10 mouse cellular contexts compared by ENCODE assay signal in genomic region chr4:59445516-59445915, GRCm38 (mm10). TPM values are rescaled to one million over a fixed set of nuclear protein-coding genes. Genes with fewer than 3 reads are reported as not detected.
DNase-seq lines count a peak whose midpoint lies in the region; ATAC-seq lines count a peak whose summit lies in the region.
"Had no signal": no experiment of that assay in that cellular context is flagged by ENCODE, and none has a peak within 500 bp of the region (broad histone marks: within the 10 kb centered on the region; RNA-seq: fewer than 3 reads in every experiment).

No protein-coding gene starts in this region.

- H3K4me2 ChIP-seq in kidney, embryonic 15.5 days: no peak overlapping the region
- H3K4me2 ChIP-seq: embryonic facial prominence, embryonic 13.5 days; forebrain, embryonic 13.5 days had no signal

- H3K27me3 ChIP-seq in kidney, embryonic 15.5 days: no peaks in the 10 kb centered on the region
- H3K27me3 ChIP-seq: embryonic facial prominence, embryonic 13.5 days; forebrain, embryonic 13.5 days had no signal

- WGBS in kidney, embryonic 15.5 days: 57% methylated on average over 6 of the region's 6 CpGs

- H3K4me1 ChIP-seq in kidney, embryonic 15.5 days: peaks cover 16% of the 10 kb centered on the region
- H3K4me1 ChIP-seq: embryonic facial prominence, embryonic 13.5 days; forebrain, embryonic 13.5 days had no signal

- no peaks in the 10 kb centered on the region for H3K36me3 ChIP-seq in kidney, embryonic 15.5 days
- H3K36me3 ChIP-seq: embryonic facial prominence, embryonic 13.5 days had no signal

- ATAC-seq in kidney, embryonic 15.5 days (replicated peaks; ENCODE audit: low FRiP score): no peak
- ATAC-seq in common myeloid progenitor, adult 5-6 weeks (replicated peaks; ENCODE audit: low read depth, poor library complexity, severe bottlenecking): peak; percentile 59
- peak; percentile 61 for ATAC-seq in megakaryocyte, adult 5-6 weeks (ENCODE audit: poor library complexity, severe bottlenecking)
- ATAC-seq in activated CD4-positive, CD25-positive, alpha-beta regulatory T cell, adult 4 months: no peak
- ATAC-seq: forebrain, embryonic 13.5 days had no signal

- no peak overlapping the region for H3K9ac ChIP-seq in kidney, embryonic 15.5 days
- H3K9ac ChIP-seq: embryonic facial prominence, embryonic 13.5 days; forebrain, embryonic 13.5 days had no signal

- H3K9me3 ChIP-seq in kidney, embryonic 15.5 days (replicated peaks): 0 out of 2 replicates have a peak, but pooled peaks cover 6% of the 10 kb centered on the region
- H3K9me3 ChIP-seq: embryonic facial prominence, embryonic 13.5 days; forebrain, embryonic 13.5 days had no signal

- no peak overlapping the region for H3K27ac ChIP-seq in kidney, embryonic 15.5 days
- H3K27ac ChIP-seq: embryonic facial prominence, embryonic 13.5 days; forebrain, embryonic 13.5 days had no signal

- DNase-seq in kidney, postnatal 4 days: peak; percentile 31 to 33
- DNase-seq in thymus, postnatal 14 days: peak; percentile 56
- no peak for DNase-seq in cerebellum, postnatal 36 days
- no peak for DNase-seq in adrenal gland, postnatal 4 days (ENCODE audit: low spot score in 2 of 2)

- no peak overlapping the region for H3K4me3 ChIP-seq in kidney, embryonic 15.5 days (replicated peaks)
- H3K4me3 ChIP-seq: embryonic facial prominence, embryonic 13.5 days; forebrain, embryonic 13.5 days had no signal

RNA-seq across cellular contexts. Expression of gene Susd1, which starts 7.1 kb away (rescaled TPM):
- 10.1 and 10.2 TPM in 2 replicates for polyA plus RNA-seq in kidney, embryonic 15.5 days (2015; fragmentation: Nextera tagmentation; extraction: Ambion mirVana)
- 104 and 126 TPM in 2 replicates for total RNA-seq in common myeloid progenitor, adult 5-6 weeks (2017)
- 16.3 and 24.0 TPM in 2 replicates for total RNA-seq in megakaryocyte, adult 5-6 weeks (2015)
- total RNA-seq in megakaryocyte, adult 5-6 weeks (2017): 33.6 and 33.9 TPM in 2 replicates
- 10 to 100 TPM in 1 of 2 experiments, 1 to 10 TPM in 1; 9.7 to 10.8 TPM for total RNA-seq in adrenal gland, postnatal 4 days (2021)
- 1 to 10 TPM; 1.0 to 3.0 TPM for polyA plus RNA-seq in activated CD4-positive, CD25-positive, alpha-beta regulatory T cell, adult 4 months (2017; shearing (Covaris generic))

Comparison
In these comparisons a context has a peak if more than half of its experiments do, and no peak if none do; other contexts are left out.
1. DNase-seq: peak in kidney, postnatal 4 days (2 of 2) and thymus, postnatal 14 days (single experiment); none in cerebellum, postnatal 36 days (0 of 2) and adrenal gland, postnatal 4 days (0 of 2).
2. ATAC-seq: peak in common myeloid progenitor, adult 5-6 weeks (single experiment) and megakaryocyte, adult 5-6 weeks (single experiment); none in kidney, embryonic 15.5 days (single experiment) and activated CD4-positive, CD25-positive, alpha-beta regulatory T cell, adult 4 months (single experiment).